Mouse (Mus musculus) limb, embryonic 13.5 days (tissue): ENCODE measurements around the gene Tmprss11d. TPM values are rescaled to one million over a fixed set of nuclear protein-coding genes. Genes with fewer than 3 reads are reported as not detected.

Experiments
- ATAC-seq: fragments of 200-750 bp; cut with Nextera tagmentation; 2 replicates; pipeline ENCODE4 v1.8.0; 2017; ENCODE audit warnings: low read depth, moderate number of reproducible peaks, moderate TSS enrichment; ENCODE audit not compliant: low FRiP score
- H3K27ac ChIP-seq: fragments of 300-500 bp; sonication (generic); 2 replicates; pipeline ENCODE4 v1.5.1; 2015; ENCODE audit warnings: inconsistent platforms, mild to moderate bottlenecking, moderate library complexity
- H3K27me3 ChIP-seq: fragments of 300-500 bp; sonication (generic); 2 replicates; pipeline ENCODE4 v1.6.1; 2015; ENCODE audit warnings: mild to moderate bottlenecking, inconsistent platforms
- H3K36me3 ChIP-seq: fragments of 300-500 bp; sonication (generic); 2 replicates; pipeline ENCODE4 v1.6.1; 2015; ENCODE audit warnings: inconsistent platforms, mild to moderate bottlenecking, moderate library complexity
- H3K4me1 ChIP-seq: fragments of 300-500 bp; sonication (generic); 2 replicates; pipeline ENCODE4 v1.6.1; 2015; ENCODE audit warnings: inconsistent platforms
- H3K4me2 ChIP-seq: fragments of 300-500 bp; sonication (generic); replicated peaks from 2 replicates; pipeline ENCODE4 v1.6.1; 2015; ENCODE audit warnings: inconsistent platforms, mild to moderate bottlenecking, moderate library complexity
- H3K4me3 ChIP-seq: fragments of 300-500 bp; sonication (generic); 2 replicates; pipeline ENCODE4 v1.5.1; 2015; ENCODE audit warnings: moderate library complexity, mild to moderate bottlenecking, inconsistent platforms
- H3K9ac ChIP-seq: fragments of 300-500 bp; sonication (generic); 2 replicates; pipeline ENCODE4 v1.6.1; 2015; ENCODE audit warnings: mild to moderate bottlenecking, inconsistent platforms
- H3K9me3 ChIP-seq: fragments of 300-500 bp; sonication (generic); 2 replicates; pipeline ENCODE4 v1.6.1; 2016; ENCODE audit warnings: inconsistent platforms
- WGBS: fragments of 180-500 bp; shearing (Covaris S2); methylation state at CpG from one replicate; pipeline ENCODE4 v1.1.7; 2015; 5-methylcytosine and 5-hydroxymethylcytosine counted together
- polyA plus RNA-seq: library from polyadenylated mRNA; unstranded; fragments of >200 nt; fragmentation: Nextera tagmentation; extraction: Ambion mirVana; gene quantifications from 2 replicates; pipeline ENCODE4 v1.2.1, GENCODE M21; 2015

Gene Tmprss11d
- polyA plus RNA-seq, 1 experiment from 2014 or later, result not detected

GRCm38 (mm10) chr5:86289208-86289607 is 84.0 kb downstream of the Tmprss11d start, which contains the start of gene Tmprss11c:
Tmprss11c (minus strand) TSS chr5:86289308.
- no peaks in the 10 kb centered on the region for H3K36me3 ChIP-seq
- H3K27me3 ChIP-seq, result no peaks in the 10 kb centered on the region
- WGBS, result 81% methylated on average over 4 of the region's 4 CpGs
- H3K4me1 ChIP-seq, result no peaks in the 10 kb centered on the region
- H3K9ac ChIP-seq, result no peak within 1 kb of the TSS
- no peak within 1 kb of the TSS for H3K27ac ChIP-seq
- H3K4me3 ChIP-seq, result no peak within 1 kb of the TSS
- no peak within 1 kb of the TSS for H3K4me2 ChIP-seq
- no peaks in the 10 kb centered on the region for H3K9me3 ChIP-seq
- no peak for ATAC-seq

Other genes with a start within 250 kb of the Tmprss11d start
- gene Uba6, start 200.6 kb downstream of the Tmprss11d start, polyA plus RNA-seq, result 13.3 and 15.2 TPM in 2 replicates
- gene Gnrhr, start 175.5 kb downstream of the Tmprss11d start, polyA plus RNA-seq, result not detected in 2 replicates
- not detected in 2 replicates for gene Tmprss11c, start 84.1 kb downstream of the Tmprss11d start, polyA plus RNA-seq
- not detected in 2 replicates for gene Tmprss11a, start 95.6 kb upstream of the Tmprss11d start, polyA plus RNA-seq
- not detected in 2 replicates for gene Tmprss11g, start 145.2 kb upstream of the Tmprss11d start, polyA plus RNA-seq